Mouse (Mus musculus) intestine, postnatal 0 days (tissue): Measurements from ENCODE around the gene Ezh1. TPM values are rescaled to one million over a fixed set of nuclear protein-coding genes. Genes with fewer than 3 reads are reported as not detected.

Source experiments
- ATAC-seq: fragments of 200-750 bp; cut with Nextera tagmentation; 2 replicates; pipeline ENCODE4 v1.8.0; 2017; ENCODE audit warnings: mild to moderate bottlenecking, moderate TSS enrichment, moderate library complexity
- H3K27ac ChIP-seq: fragments of 300-500 bp; sonication (generic); 2 replicates; pipeline ENCODE4 v1.5.1; 2014; ENCODE audit warnings: mild to moderate bottlenecking, low read depth, low read length, moderate library complexity
- H3K27me3 ChIP-seq: fragments of 300-500 bp; sonication (generic); replicated peaks from 2 replicates; pipeline ENCODE4 v1.6.1; 2014; ENCODE audit warnings: low read length, mixed read lengths; ENCODE audit not compliant: control insufficient read depth, insufficient read depth
- H3K36me3 ChIP-seq: fragments of 300-500 bp; sonication (generic); 2 replicates; pipeline ENCODE4 v1.6.1; 2014; ENCODE audit warnings: mild to moderate bottlenecking, moderate library complexity; ENCODE audit not compliant: control insufficient read depth, insufficient read depth
- H3K4me1 ChIP-seq: fragments of 300-500 bp; sonication (generic); replicated peaks from 2 replicates; pipeline ENCODE4 v1.6.1; 2014; ENCODE audit warnings: antibody characterized with exemption, low read length, mixed read lengths; ENCODE audit not compliant: control insufficient read depth, insufficient read depth
- H3K4me2 ChIP-seq: fragments of 300-500 bp; sonication (generic); replicated peaks from 2 replicates; pipeline ENCODE4 v1.6.1; 2014; ENCODE audit warnings: low read depth, mild to moderate bottlenecking, moderate library complexity
- H3K4me3 ChIP-seq: fragments of 300-500 bp; sonication (generic); 2 replicates; pipeline ENCODE4 v1.5.1; 2014; ENCODE audit warnings: low read depth, low read length
- H3K9ac ChIP-seq: fragments of 300-500 bp; sonication (generic); 2 replicates; pipeline ENCODE4 v1.6.1; 2014; ENCODE audit warnings: mild to moderate bottlenecking, low read depth, low read length
- H3K9me3 ChIP-seq: fragments of 300-500 bp; sonication (generic); 2 replicates; pipeline ENCODE4 v1.6.1; 2016; ENCODE audit warnings: mixed run types; ENCODE audit not compliant: control insufficient read depth
- CTCF ChIP-seq: sonication (generic); IDR thresholded peaks from 2 replicates; pipeline ENCODE4 v1.5.1; 2016; ENCODE audit warnings: low read depth, mild to moderate bottlenecking, control low read depth, antibody characterized with exemption, moderate library complexity
- WGBS: fragments of 180-500 bp; shearing (Covaris S2); extraction: QIAGEN DNeasy Blood & Tissue Kit; methylation state at CpG from one replicate; pipeline ENCODE4 v1.1.7; 2014; 5-methylcytosine and 5-hydroxymethylcytosine counted together
- polyA plus RNA-seq: library from polyadenylated mRNA; unstranded; fragments of >200 nt; fragmentation: Nextera tagmentation; extraction: Ambion mirVana; gene quantifications from 2 replicates; pipeline ENCODE4 v1.2.1, GENCODE M21; 2015

Ezh1 gene
- polyA plus RNA-seq, 1 experiment from 2014 or later = 9.8 TPM

GRCm38 (mm10) chr11:101170354-101170810, 55.9 kb downstream of the Ezh1 start, which contains the start of gene Cntnap1:
Gene Cntnap1, plus strand, starts transcription at chr11:101170523.
- H3K4me3 ChIP-seq = peak within 1 kb of the TSS; percentile 79
- peak within 1 kb of the TSS; percentile 66 for H3K9ac ChIP-seq
- peaks cover 26% of the 10 kb centered on the region for H3K4me1 ChIP-seq
- no peaks in the 10 kb centered on the region for H3K9me3 ChIP-seq
- 0% methylated on average over 35 of the region's 35 CpGs for WGBS
- peak within 1 kb of the TSS; percentile 93 for H3K4me2 ChIP-seq
- peak; percentile 25 for TF ChIP-seq CTCF
- no peaks in the 10 kb centered on the region for H3K27me3 ChIP-seq
- peak within 1 kb of the TSS; percentile 85 for H3K27ac ChIP-seq
- ATAC-seq = no peak
- H3K36me3 ChIP-seq = peaks cover 30% of the 10 kb centered on the region

GRCm38 (mm10) chr11:101169301-101170107, 56.8 kb downstream of the Ezh1 start:
- no peak for TF ChIP-seq CTCF
- Histone ChIP-seq H3K9me3 (no peaks in the 10 kb centered on the region), H3K4me1 (peaks cover 23% of the 10 kb centered on the region), H3K36me3 (peaks cover 38% of the 10 kb centered on the region), H3K4me3 (peak overlapping the region; percentile 79), H3K27ac (no peak overlapping the region), H3K9ac (peak overlapping the region; percentile 66), H3K4me2 (peak overlapping the region; percentile 93), H3K27me3 (no peaks in the 10 kb centered on the region)
- 19% methylated on average over 17 of the region's 17 CpGs for WGBS
- no peak for ATAC-seq

- no peak overlapping the region for H3K9ac ChIP-seq
These were observed 57.8 kb downstream of the Ezh1 start for GRCm38 (mm10) chr11:101168301-101168980.

DNA sequence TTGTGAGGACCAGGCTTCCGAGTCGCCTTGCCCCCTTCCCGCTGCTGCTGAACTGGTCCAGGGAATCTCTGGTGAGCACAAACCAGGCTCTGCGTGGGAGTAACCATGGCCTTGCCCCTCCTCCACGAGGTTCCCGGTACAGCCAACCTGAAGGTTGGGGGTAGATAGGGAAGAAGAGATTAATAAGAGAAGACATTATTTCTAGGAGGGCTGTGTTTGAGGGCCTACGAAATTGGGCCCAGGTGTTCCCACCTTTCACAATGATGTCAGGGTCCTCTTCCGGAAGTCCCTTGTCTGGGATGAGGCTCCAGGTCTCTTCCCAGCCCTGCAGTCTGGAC, 58.3 kb downstream of the Ezh1 start:
- no peak overlapping the region for H3K9ac ChIP-seq
- H3K4me1 ChIP-seq = peaks cover 15% of the 10 kb centered on the region; the same call in 1 of the 2 replicates
- H3K4me3 ChIP-seq = no peak overlapping the region
- no peak for ATAC-seq
- H3K27ac ChIP-seq = no peak overlapping the region
- H3K9me3 ChIP-seq = no peaks in the 10 kb centered on the region
- WGBS = 78% methylated on average over 8 of the region's 8 CpGs
- H3K27me3 ChIP-seq = no peaks in the 10 kb centered on the region
- H3K4me2 ChIP-seq = peak overlapping the region; percentile 93; the same call in 1 of the 2 replicates
- TF ChIP-seq CTCF = no peak
- peaks cover 53% of the 10 kb centered on the region for H3K36me3 ChIP-seq

More at GRCm38 (mm10) chr11:101168301-101168980, 57.8 kb downstream of the Ezh1 start:
- H3K36me3 ChIP-seq = peaks cover 48% of the 10 kb centered on the region
- no peaks in the 10 kb centered on the region for H3K27me3 ChIP-seq
- ATAC-seq = no peak
- H3K9me3 ChIP-seq = no peaks in the 10 kb centered on the region
- H3K4me2 ChIP-seq = peak overlapping the region; percentile 93
- H3K4me1 ChIP-seq = peaks cover 19% of the 10 kb centered on the region
- WGBS = 73% methylated on average over 18 of the region's 18 CpGs
- TF ChIP-seq CTCF = no peak
- no peak overlapping the region; the same call in 1 of the 2 replicates for H3K27ac ChIP-seq
- H3K4me3 ChIP-seq = 0 out of 2 replicates have a peak overlapping the region, but pooled peaks have one; percentile 79

DNA sequence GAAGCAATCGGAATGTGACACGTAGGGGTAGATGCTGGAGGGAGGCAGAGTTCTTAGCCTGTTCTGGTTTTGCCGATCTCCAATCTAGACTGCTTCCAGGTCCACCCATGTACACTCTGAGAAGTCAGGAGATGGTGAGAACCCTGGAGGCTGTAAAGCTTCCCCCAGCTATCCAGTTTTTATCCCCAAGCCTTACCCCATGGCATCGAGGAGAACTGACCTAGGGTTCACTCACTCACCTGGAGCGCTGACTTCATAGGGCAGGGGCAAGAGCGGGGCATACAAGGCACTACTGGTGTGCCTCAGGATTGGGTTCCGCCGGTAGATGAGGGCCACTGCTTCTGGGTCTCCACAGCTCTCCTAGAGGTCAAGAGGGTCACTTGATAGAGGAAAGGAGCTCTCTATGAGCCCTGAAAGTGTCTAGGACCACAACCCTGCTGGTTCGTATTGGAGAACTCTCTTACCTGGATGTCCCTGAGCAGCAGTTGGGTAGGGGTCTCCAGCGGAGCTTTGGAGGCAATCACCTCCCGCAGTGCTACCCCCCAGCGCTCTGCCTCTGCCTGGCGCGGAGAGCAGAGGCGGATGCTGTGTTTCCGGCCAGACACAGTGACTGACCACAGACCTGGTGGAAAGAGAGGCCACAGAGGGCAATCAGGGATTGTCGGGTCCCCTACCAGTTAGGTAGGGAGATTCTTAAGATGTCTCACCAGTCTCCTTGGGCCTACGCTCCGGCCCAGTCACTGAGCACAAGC, 58.9 kb downstream of the Ezh1 start:
- Histone ChIP-seq H3K9ac (no peak overlapping the region), H3K4me3 (no peak overlapping the region), H3K9me3 (no peaks in the 10 kb centered on the region), H3K27me3 (no peaks in the 10 kb centered on the region), H3K27ac (no peak overlapping the region), H3K4me2 (no peak overlapping the region), H3K4me1 (peaks cover 15% of the 10 kb centered on the region; the same call in 1 of the 2 replicates), H3K36me3 (peaks cover 59% of the 10 kb centered on the region)
- no peak for TF ChIP-seq CTCF
- no peak for ATAC-seq
- WGBS = 85% methylated on average over 19 of the region's 19 CpGs
